Mouse (Mus musculus) heart, embryonic 12.5 days (tissue): Measurements from ENCODE around the gene Trp53. TPM values are rescaled to one million over a fixed set of nuclear protein-coding genes. Genes with fewer than 3 reads are reported as not detected.
A peak's percentile ranks its signal among the peaks of the same experiment; 100 is the strongest.

Source experiments
- ATAC-seq: fragments of 200-750 bp; cut with Nextera tagmentation; 2 replicates; pipeline ENCODE4 v1.8.0; 2017; ENCODE audit warnings: moderate TSS enrichment, moderate library complexity; ENCODE audit not compliant: insufficient number of reproducible peaks, low FRiP score
- H3K27ac ChIP-seq: fragments of 300-500 bp; sonication (generic); 2 replicates; pipeline ENCODE4 v1.5.1; 2016; ENCODE audit warnings: mild to moderate bottlenecking, moderate library complexity; ENCODE audit not compliant: poor library complexity, severe bottlenecking
- H3K27me3 ChIP-seq: fragments of 300-500 bp; sonication (generic); replicated peaks from 2 replicates; pipeline ENCODE4 v1.6.1; 2016; ENCODE audit warnings: mild to moderate bottlenecking, moderate library complexity
- H3K36me3 ChIP-seq: fragments of 300-500 bp; sonication (generic); 2 replicates; pipeline ENCODE4 v1.6.1; 2016; ENCODE audit warnings: mild to moderate bottlenecking, moderate library complexity
- H3K4me1 ChIP-seq: fragments of 300-500 bp; sonication (generic); replicated peaks from 2 replicates; pipeline ENCODE4 v1.6.1; 2016; ENCODE audit warnings: mild to moderate bottlenecking
- H3K4me2 ChIP-seq: fragments of 300-500 bp; sonication (generic); 2 replicates; pipeline ENCODE4 v1.6.1; 2016; ENCODE audit warnings: mild to moderate bottlenecking, moderate library complexity
- H3K4me3 ChIP-seq: fragments of 300-500 bp; sonication (generic); 2 replicates; pipeline ENCODE4 v1.5.1; 2016; ENCODE audit warnings: mild to moderate bottlenecking
- H3K9ac ChIP-seq: fragments of 300-500 bp; sonication (generic); 2 replicates; pipeline ENCODE4 v1.6.1; 2016; ENCODE audit warnings: mild to moderate bottlenecking, moderate library complexity
- H3K9me3 ChIP-seq: fragments of 300-500 bp; sonication (generic); replicated peaks from 2 replicates; pipeline ENCODE4 v1.6.1; 2016; ENCODE audit warnings: mild to moderate bottlenecking, moderate library complexity
- WGBS: fragments of 180-500 bp; shearing (Covaris S2); methylation state at CpG from one replicate; pipeline ENCODE4 v1.1.7; 2016; 5-methylcytosine and 5-hydroxymethylcytosine counted together
- polyA plus RNA-seq: library from polyadenylated mRNA; unstranded; fragments of >200 nt; fragmentation: Nextera tagmentation; extraction: Ambion mirVana; gene quantifications from 2 replicates; pipeline ENCODE4 v1.2.1, GENCODE M21; 2016

Trp53 gene
- polyA plus RNA-seq, 1 experiment from 2014 or later: 76.0 TPM

GRCm38 (mm10) chr11:69601768-69602167 is 21.6 kb downstream of the Trp53 start:
- Histone ChIP-seq H3K27me3 (no peaks in the 10 kb centered on the region), H3K9ac (no peak overlapping the region), H3K4me2 (0 out of 2 replicates have a peak overlapping the region, but pooled peaks have one; percentile 6), H3K4me1 (peaks cover 69% of the 10 kb centered on the region), H3K4me3 (no peak overlapping the region), H3K9me3 (no peaks in the 10 kb centered on the region), H3K27ac (peak overlapping the region; percentile 32), H3K36me3 (no peaks in the 10 kb centered on the region)
- 31% methylated on average over 3 of the region's 3 CpGs for WGBS
- no peak for ATAC-seq

GRCm38 (mm10) chr11:69603516-69603915 is 23.4 kb downstream of the Trp53 start:
- Histone ChIP-seq H3K4me2 (peak overlapping the region; percentile 100; the same call in 1 of the 2 replicates), H3K36me3 (no peaks in the 10 kb centered on the region), H3K4me3 (no peak overlapping the region), H3K4me1 (peaks cover 69% of the 10 kb centered on the region), H3K9ac (no peak overlapping the region), H3K9me3 (no peaks in the 10 kb centered on the region), H3K27me3 (no peaks in the 10 kb centered on the region), H3K27ac (no peak overlapping the region)
- no peak for ATAC-seq
- 67% methylated on average over 8 of the region's 8 CpGs for WGBS

GRCm38 (mm10) chr11:69604347-69604746 is 24.2 kb downstream of the Trp53 start:
- WGBS: 58% methylated on average over 3 of the region's 3 CpGs
- Histone ChIP-seq H3K9ac (peak overlapping the region; percentile 78; the same call in 1 of the 2 replicates), H3K4me3 (peak overlapping the region; percentile 59), H3K27ac (peak overlapping the region; percentile 68; the same call in 1 of the 2 replicates), H3K4me2 (peak overlapping the region; percentile 100), H3K9me3 (no peaks in the 10 kb centered on the region), H3K4me1 (peaks cover 66% of the 10 kb centered on the region), H3K36me3 (no peaks in the 10 kb centered on the region), H3K27me3 (no peaks in the 10 kb centered on the region)
- ATAC-seq: no peak

- peak overlapping the region; percentile 59 for H3K4me3 ChIP-seq
- peak overlapping the region; percentile 100 for H3K4me2 ChIP-seq
- H3K27ac ChIP-seq: peak overlapping the region; percentile 68
- H3K4me1 ChIP-seq: peaks cover 59% of the 10 kb centered on the region
- H3K9ac ChIP-seq: peak overlapping the region; percentile 78
- ATAC-seq: peak; percentile 20; the same call in 1 of the 2 replicates
- WGBS: under 1% methylated on average over 72 of the region's 73 CpGs
- H3K36me3 ChIP-seq: no peaks in the 10 kb centered on the region
- no peaks in the 10 kb centered on the region for H3K27me3 ChIP-seq
- no peaks in the 10 kb centered on the region for H3K9me3 ChIP-seq
Measured at GRCm38 (mm10) chr11:69604795-69605664, 24.9 kb downstream of the Trp53 start.

GRCm38 (mm10) chr11:69605726-69606490 is 25.7 kb downstream of the Trp53 start, which contains the start of gene Atp1b2:
Gene Atp1b2, minus strand, starts transcription at chr11:69605942.
- WGBS: 3% methylated on average over 32 of the region's 32 CpGs

GRCm38 (mm10) chr11:69606491-69606795 is 26.3 kb downstream of the Trp53 start:
- H3K9me3 ChIP-seq: no peaks in the 10 kb centered on the region
- peak overlapping the region; percentile 46; the same call in 1 of the 2 replicates for H3K27ac ChIP-seq
- H3K9ac ChIP-seq: 0 out of 2 replicates have a peak overlapping the region, but pooled peaks have one; percentile 40
- peaks cover 45% of the 10 kb centered on the region for H3K4me1 ChIP-seq
- no peak for ATAC-seq
- H3K36me3 ChIP-seq: no peaks in the 10 kb centered on the region
- peak overlapping the region; percentile 59 for H3K4me3 ChIP-seq
- WGBS: 67% methylated on average over 2 of the region's 2 CpGs
- H3K27me3 ChIP-seq: no peaks in the 10 kb centered on the region
- peak overlapping the region; percentile 100 for H3K4me2 ChIP-seq

More at GRCm38 (mm10) chr11:69605726-69606490, 25.7 kb downstream of the Trp53 start, which contains the start of gene Atp1b2:
- Histone ChIP-seq H3K9me3 (no peaks in the 10 kb centered on the region), H3K27me3 (no peaks in the 10 kb centered on the region), H3K4me1 (peaks cover 51% of the 10 kb centered on the region), H3K36me3 (no peaks in the 10 kb centered on the region), H3K4me3 (peak within 1 kb of the TSS; percentile 59), H3K4me2 (peak within 1 kb of the TSS; percentile 100), H3K27ac (peak within 1 kb of the TSS; percentile 68), H3K9ac (peak within 1 kb of the TSS; percentile 78)
- ATAC-seq: peak; percentile 94

GRCm38 (mm10) chr11:69606832-69607231 is 26.7 kb downstream of the Trp53 start:
- H3K27ac ChIP-seq: no peak overlapping the region
- 82% methylated on average over 2 of the region's 2 CpGs for WGBS
- H3K27me3 ChIP-seq: no peaks in the 10 kb centered on the region
- no peaks in the 10 kb centered on the region for H3K9me3 ChIP-seq
- H3K4me1 ChIP-seq: peaks cover 41% of the 10 kb centered on the region
- no peaks in the 10 kb centered on the region for H3K36me3 ChIP-seq
- H3K9ac ChIP-seq: no peak overlapping the region
- ATAC-seq: no peak
- H3K4me2 ChIP-seq: no peak overlapping the region
- no peak overlapping the region for H3K4me3 ChIP-seq

- no peak for ATAC-seq
- H3K36me3 ChIP-seq: no peaks in the 10 kb centered on the region
- no peaks in the 10 kb centered on the region for H3K9me3 ChIP-seq
- no peaks in the 10 kb centered on the region for H3K27me3 ChIP-seq
- no peak overlapping the region for H3K4me2 ChIP-seq
- no peak overlapping the region for H3K9ac ChIP-seq
- 64% methylated on average over 3 of the region's 3 CpGs for WGBS
- H3K4me1 ChIP-seq: peaks cover 28% of the 10 kb centered on the region
- H3K4me3 ChIP-seq: no peak overlapping the region
- no peak overlapping the region for H3K27ac ChIP-seq
Measured at GRCm38 (mm10) chr11:69608525-69608924, 28.4 kb downstream of the Trp53 start.

- WGBS: 43% methylated on average over 7 of the region's 7 CpGs
- no peak overlapping the region for H3K27ac ChIP-seq
- peaks cover 22% of the 10 kb centered on the region for H3K4me1 ChIP-seq
- no peaks in the 10 kb centered on the region for H3K9me3 ChIP-seq
- no peaks in the 10 kb centered on the region for H3K36me3 ChIP-seq
- ATAC-seq: no peak
- H3K4me3 ChIP-seq: no peak overlapping the region
- no peaks in the 10 kb centered on the region for H3K27me3 ChIP-seq
- no peak overlapping the region for H3K9ac ChIP-seq
- H3K4me2 ChIP-seq: no peak overlapping the region
Measured at GRCm38 (mm10) chr11:69609416-69609815, 29.3 kb downstream of the Trp53 start.

GRCm38 (mm10) chr11:69610899-69611298 is 30.7 kb downstream of the Trp53 start:
- Histone ChIP-seq H3K27ac (no peak overlapping the region), H3K4me3 (no peak overlapping the region), H3K27me3 (0 out of 2 replicates have a peak, but pooled peaks cover 5% of the 10 kb centered on the region), H3K4me2 (no peak overlapping the region), H3K9ac (no peak overlapping the region), H3K4me1 (peaks cover 11% of the 10 kb centered on the region), H3K9me3 (no peaks in the 10 kb centered on the region), H3K36me3 (no peaks in the 10 kb centered on the region)
- WGBS: 44% methylated on average over 4 of the region's 4 CpGs
- ATAC-seq: no peak
